Mouse (Mus musculus) MEL (cell line): ENCODE data around the gene Rnf220.

Experiments used
- BHLHE40 ChIP-seq: IDR thresholded peaks from 2 replicates; pipeline ENCODE4 v1.6.1; 2012; ENCODE audit warnings: low read depth, mild to moderate bottlenecking, inconsistent platforms, low read length, improper control_type of control experiment, borderline replicate concordance
- CTCF ChIP-seq, 3 experiments: IDR thresholded peaks in 2 of 3; conservative IDR thresholded peaks in 1 of 3; 2 replicates each; pipeline ENCODE4 v1.5.1; 2011 to 2012; ENCODE audit warnings: low read length in 3 of 3, low read depth in 2 of 3, mild to moderate bottlenecking in 2 of 3, improper control_type of control experiment in 1 of 3, inconsistent platforms in 1 of 3, mixed read lengths in 1 of 3, moderate library complexity in 1 of 3; ENCODE audit not compliant: control insufficient read depth in 1 of 3, insufficient read depth in 1 of 3, poor library complexity in 1 of 3, severe bottlenecking in 1 of 3
- HCFC1 ChIP-seq: IDR thresholded peaks from 2 replicates; pipeline ENCODE4 v1.6.1; 2012; ENCODE audit warnings: low read depth, mild to moderate bottlenecking, inconsistent platforms, low read length, improper control_type of control experiment, moderate library complexity
- KAT2A ChIP-seq: conservative IDR thresholded peaks from 2 replicates; pipeline ENCODE4 v1.6.1; 2012; ENCODE audit warnings: low read depth, low read length, improper control_type of control experiment, inconsistent platforms
- MAX ChIP-seq: IDR thresholded peaks from 2 replicates; pipeline ENCODE4 v1.6.1; 2011; ENCODE audit warnings: low read length, improper control_type of control experiment
- MAZ ChIP-seq: IDR thresholded peaks from 2 replicates; pipeline ENCODE4 v1.6.1; 2012; ENCODE audit warnings: low read depth, mild to moderate bottlenecking, inconsistent platforms, low read length, improper control_type of control experiment
- MYC ChIP-seq: IDR thresholded peaks from 2 replicates; pipeline ENCODE4 v1.6.1; 2011; ENCODE audit warnings: low read depth, mild to moderate bottlenecking, low read length, improper control_type of control experiment, moderate library complexity
- POLR2A ChIP-seq, 2 experiments: IDR thresholded peaks; 2 replicates each; pipeline ENCODE4 v1.6.1; 2011 to 2012; ENCODE audit warnings: low read length in 2 of 2, mild to moderate bottlenecking in 2 of 2, control low read depth in 1 of 2, improper control_type of control experiment in 1 of 2, low read depth in 1 of 2, moderate library complexity in 1 of 2; ENCODE audit not compliant: control insufficient read depth in 1 of 2, insufficient read depth in 1 of 2, poor library complexity in 1 of 2
- POLR2AphosphoS2 ChIP-seq: IDR thresholded peaks from 2 replicates; pipeline ENCODE4 v1.6.1; 2011; ENCODE audit warnings: low read length, improper control_type of control experiment
- RAD21 ChIP-seq: IDR thresholded peaks from 2 replicates; pipeline ENCODE4 v1.6.1; 2011; ENCODE audit warnings: mild to moderate bottlenecking, low read depth, low read length, improper control_type of control experiment
- RCOR1 ChIP-seq: IDR thresholded peaks from 2 replicates; pipeline ENCODE4 v1.6.1; 2012; ENCODE audit warnings: low read depth, mild to moderate bottlenecking, inconsistent platforms, low read length, improper control_type of control experiment

DNA sequence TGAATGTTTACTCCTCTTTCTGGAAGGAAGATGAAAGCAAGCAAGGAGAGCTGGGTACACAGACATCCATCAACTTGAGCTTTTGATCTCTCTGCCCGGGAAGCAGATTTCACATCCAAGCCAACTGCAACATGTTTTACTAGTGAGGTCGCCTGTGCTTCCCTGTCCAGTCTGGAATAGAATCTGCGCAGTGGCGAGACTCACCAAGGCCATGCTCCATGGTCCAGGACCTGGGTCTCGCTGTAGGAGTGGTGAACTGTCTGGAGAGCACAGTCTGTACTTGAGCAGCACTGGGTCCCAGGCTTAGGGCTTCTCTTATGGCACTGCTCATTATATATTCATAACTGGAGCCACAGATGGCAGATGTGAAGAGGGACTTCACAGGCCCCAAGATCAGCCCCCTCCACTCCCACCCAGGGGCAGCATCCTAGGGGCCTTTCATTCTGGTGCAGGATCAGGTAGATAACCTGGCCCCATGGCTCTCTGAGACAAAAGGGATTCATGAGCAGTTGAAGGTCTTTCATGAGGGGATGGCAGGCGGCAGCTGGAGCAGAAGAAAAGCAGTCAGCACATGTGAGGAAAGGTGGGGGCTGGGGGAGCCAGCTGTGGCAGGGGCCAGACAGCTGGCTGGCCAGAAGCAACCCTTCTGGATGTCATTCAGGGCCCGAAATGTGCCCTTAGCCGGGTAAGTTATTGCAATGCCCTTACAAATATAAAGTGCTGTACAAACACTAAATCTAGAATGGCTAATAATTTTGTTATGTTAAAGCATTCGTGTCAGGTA is 30.5 kb upstream of the Rnf220 start:
- no peak for TF ChIP-seq CTCF (IDR thresholded peaks at IDR 0.05 in 2 of 3, conservative IDR thresholded peaks at IDR 0.05 in 1 of 3; ENCODE audit: control insufficient read depth in 1 of 3, insufficient read depth in 1 of 3, low read depth in 2 of 3, low read length in 3 of 3, poor library complexity in 1 of 3, severe bottlenecking in 1 of 3)
- TF ChIP-seq POLR2A (IDR thresholded peaks at IDR 0.05; ENCODE audit: control insufficient read depth in 1 of 2, insufficient read depth in 1 of 2, low read depth in 1 of 2, low read length in 2 of 2, poor library complexity in 1 of 2): no peak
- no peak for TF ChIP-seq BHLHE40
- TF ChIP-seq KAT2A: no peak
- no peak for TF ChIP-seq POLR2AphosphoS2
- no peak for TF ChIP-seq HCFC1
- no peak for TF ChIP-seq MAZ
- TF ChIP-seq MAX: no peak
- no peak for TF ChIP-seq RCOR1
- TF ChIP-seq RAD21: no peak
- no peak for TF ChIP-seq MYC
